Comparison of ENCODE assay signal across 12 mouse cellular contexts in the genomic region with DNA sequence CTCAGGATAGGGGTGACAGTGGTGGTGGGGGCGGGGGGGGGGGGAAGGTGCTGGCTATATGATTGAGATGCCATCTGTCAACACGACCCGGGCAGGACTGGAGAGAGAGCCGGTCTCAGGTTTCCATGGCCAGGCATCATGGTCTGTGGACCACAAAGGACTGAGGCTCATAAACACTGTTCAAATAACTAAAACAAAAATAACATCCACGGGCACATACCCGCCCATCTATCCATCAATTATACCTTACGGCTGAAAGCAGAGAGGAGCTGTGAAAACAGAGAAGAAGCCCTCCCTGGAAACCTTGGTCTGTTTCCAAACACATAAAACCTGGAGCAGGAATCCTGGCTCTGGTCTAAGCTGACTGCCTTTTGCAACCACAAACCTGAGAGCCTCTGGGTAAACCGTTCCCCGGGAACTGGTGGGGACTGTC.
DNase-seq lines count a peak whose midpoint lies in the region; ATAC-seq and TF ChIP-seq lines count a peak whose summit lies in the region.
"Had no signal": no experiment of that assay in that cellular context is flagged by ENCODE, and none has a peak within 500 bp of the region (broad histone marks: within the 10 kb centered on the region; RNA-seq: fewer than 3 reads in every experiment).

No protein-coding gene starts in this region.

- H3K79me2 ChIP-seq in myocyte (ENCODE audit: control insufficient read depth, insufficient read depth) = no peaks in the 10 kb centered on the region

- H3K36me3 ChIP-seq in lung, embryonic 14.5 days (ENCODE audit: insufficient read depth) = no peaks in the 10 kb centered on the region
- no peaks in the 10 kb centered on the region for H3K36me3 ChIP-seq in forebrain, embryonic 15.5 days
- no peaks in the 10 kb centered on the region for H3K36me3 ChIP-seq in myocyte (ENCODE audit: control insufficient read depth, insufficient read depth)
- no peaks in the 10 kb centered on the region for H3K36me3 ChIP-seq in liver, postnatal 0 days (replicated peaks; ENCODE audit: insufficient read depth, low read length)
- H3K36me3 ChIP-seq: G1E; heart, embryonic 12.5 days had no signal

- no peak overlapping the region for H3K9ac ChIP-seq in lung, embryonic 14.5 days
- no peak overlapping the region for H3K9ac ChIP-seq in forebrain, embryonic 15.5 days (replicated peaks)
- H3K9ac ChIP-seq in liver, postnatal 0 days (replicated peaks) = no peak overlapping the region
- H3K9ac ChIP-seq: heart, embryonic 12.5 days; liver, embryonic 14.5 days had no signal

- H3K4me3 ChIP-seq in lung, embryonic 14.5 days (ENCODE audit: low read depth, low read length) = no peak overlapping the region
- no peak overlapping the region for H3K4me3 ChIP-seq in forebrain, embryonic 15.5 days
- H3K4me3 ChIP-seq in myocyte = no peak overlapping the region
- H3K4me3 ChIP-seq in liver, postnatal 0 days (ENCODE audit: low read depth, low read length) = no peak overlapping the region
- H3K4me3 ChIP-seq: heart, embryonic 12.5 days had no signal

- no peak overlapping the region for H3K4me2 ChIP-seq in lung, embryonic 14.5 days
- H3K4me2 ChIP-seq in forebrain, embryonic 15.5 days (replicated peaks) = no peak overlapping the region
- peak overlapping the region; percentile 24 for H3K4me2 ChIP-seq in myocyte (ENCODE audit: low read depth)
- H3K4me2 ChIP-seq in liver, postnatal 0 days (ENCODE audit: low read depth, low read length) = no peak overlapping the region
- H3K4me2 ChIP-seq: heart, embryonic 12.5 days had no signal

- H3K27me3 ChIP-seq in lung, embryonic 14.5 days (ENCODE audit: insufficient read depth, low read length) = no peaks in the 10 kb centered on the region
- no peaks in the 10 kb centered on the region for H3K27me3 ChIP-seq in forebrain, embryonic 15.5 days
- no peaks in the 10 kb centered on the region for H3K27me3 ChIP-seq in myocyte (ENCODE audit: control insufficient read depth, insufficient read depth, insufficient read length)
- no peaks in the 10 kb centered on the region for H3K27me3 ChIP-seq in liver, postnatal 0 days (ENCODE audit: insufficient read depth, low read length)
- H3K27me3 ChIP-seq: heart, embryonic 12.5 days had no signal

- H3ac ChIP-seq in myocyte (ENCODE audit: control insufficient read depth, insufficient read length) = no peak overlapping the region

- peaks cover 14% of the 10 kb centered on the region for H3K4me1 ChIP-seq in lung, embryonic 14.5 days (ENCODE audit: insufficient read depth)
- H3K4me1 ChIP-seq in forebrain, embryonic 15.5 days = peaks cover 13% of the 10 kb centered on the region
- no peaks in the 10 kb centered on the region; the same call in 1 of the 2 replicates for H3K4me1 ChIP-seq in liver, postnatal 0 days (ENCODE audit: insufficient read depth)

- peak; percentile 49 for DNase-seq in lung, embryonic 14.5 days
- no peak for DNase-seq in lung, postnatal 10 days
- peak; percentile 62 to 65 for DNase-seq in cerebellum, postnatal 25 days
- DNase-seq in layer of hippocampus, postnatal 14 days (ENCODE audit: low spot score in 2 of 2) = no peak
- no peak for DNase-seq in liver, postnatal 0 days
- no peak for DNase-seq in layer of hippocampus, postnatal 25 days (ENCODE audit: extremely low spot score in 1 of 2, low spot score in 1 of 2)
- DNase-seq: adrenal gland, adult 2 months had no signal

- ATAC-seq in lung, embryonic 14.5 days (ENCODE audit: insufficient read depth) = peak; percentile 64
- peak; percentile 43; the same call in 1 of the 2 replicates for ATAC-seq in forebrain, embryonic 15.5 days (replicated peaks)
- no peak for ATAC-seq in liver, postnatal 0 days

- H3K9me3 ChIP-seq in lung, embryonic 14.5 days (ENCODE audit: low read depth, low read length) = no peaks in the 10 kb centered on the region
- H3K9me3 ChIP-seq in forebrain, embryonic 15.5 days = no peaks in the 10 kb centered on the region
- no peaks in the 10 kb centered on the region for H3K9me3 ChIP-seq in liver, postnatal 0 days (ENCODE audit: low read length)
- H3K9me3 ChIP-seq: G1E; heart, embryonic 12.5 days had no signal

- no peak for TF ChIP-seq CTCF in lung, embryonic 14.5 days (IDR thresholded peaks at IDR 0.05; ENCODE audit: low read depth)
- no peak for TF ChIP-seq CTCF in liver, postnatal 0 days (IDR thresholded peaks at IDR 0.05; ENCODE audit: low read depth)

- WGBS in lung, embryonic 14.5 days = 13% methylated on average over 9 of the region's 9 CpGs
- 51% methylated on average over 9 of the region's 9 CpGs for WGBS in forebrain, embryonic 15.5 days
- 51% methylated on average over 9 of the region's 9 CpGs for WGBS in liver, postnatal 0 days (ENCODE audit: insufficient replicate concordance)

- TF ChIP-seq POLR2A in myocyte (IDR thresholded peaks at IDR 0.05; ENCODE audit: insufficient read length, low read depth) = no peak

- no peak overlapping the region for H3K27ac ChIP-seq in lung, embryonic 14.5 days (ENCODE audit: low read depth)
- H3K27ac ChIP-seq in forebrain, embryonic 15.5 days (replicated peaks) = no peak overlapping the region
- no peak overlapping the region for H3K27ac ChIP-seq in liver, postnatal 0 days (ENCODE audit: low read depth)
- H3K27ac ChIP-seq: liver, embryonic 14.5 days had no signal

- no peak for TF ChIP-seq EP300 in liver, postnatal 0 days (IDR thresholded peaks at IDR 0.05; ENCODE audit: low read depth)

TF ChIP-seq in myocyte, 11 proteins besides CTCF, POLR2A, EP300 and RAD21:
- TF ChIP-seq TCF12 (IDR thresholded peaks at IDR 0.05; ENCODE audit: insufficient read depth, poor library complexity, severe bottlenecking) (no peak), E2F4 (IDR thresholded peaks at IDR 0.05; ENCODE audit: insufficient read depth) (no peak), USF1 (IDR thresholded peaks at IDR 0.05; ENCODE audit: low read depth) (no peak), MYOG (IDR thresholded peaks at IDR 0.05; ENCODE audit: control insufficient read depth in 1 of 3, insufficient read depth in 1 of 3, insufficient read length in 2 of 3, low read depth in 2 of 3) (no peak), CEBPB (IDR thresholded peaks at IDR 0.05; ENCODE audit: insufficient read depth, poor library complexity, severe bottlenecking) (no peak), MAX (IDR thresholded peaks at IDR 0.05; ENCODE audit: low read depth) (no peak), MYOD1 (IDR thresholded peaks at IDR 0.05; ENCODE audit: control insufficient read depth in 1 of 3, insufficient read length in 2 of 3, low read depth in 2 of 3) (no peak), REST (IDR thresholded peaks at IDR 0.05; ENCODE audit: insufficient read depth, insufficient read length) (no peak), TCF3 (IDR thresholded peaks at IDR 0.05; ENCODE audit: insufficient read length, low read depth) (no peak), SRF (IDR thresholded peaks at IDR 0.05; ENCODE audit: control insufficient read depth, insufficient read length, low read depth) (no peak), POLR2AphosphoS2 (IDR thresholded peaks at IDR 0.05; ENCODE audit: insufficient read length, low read depth) (no peak)

Comparison
In these comparisons a context has a peak if more than half of its experiments do, and no peak if none do; other contexts are left out.
1. DNase-seq: peak in lung, embryonic 14.5 days (single experiment) and cerebellum, postnatal 25 days (2 of 2); none in lung, postnatal 10 days (single experiment), layer of hippocampus, postnatal 14 days (0 of 2), liver, postnatal 0 days (single experiment) and layer of hippocampus, postnatal 25 days (0 of 2).